Mouse (Mus musculus): ENCODE results near the gene Gm37240.

Gm37240 gene

GRCm38 (mm10) chr3:85043679-85044218 is 843.6 kb downstream of the Gm37240 start:
- no peak for DNase-seq (ENCODE audit: low spot score in 2 of 2)

- no peak for DNase-seq (ENCODE audit: low spot score in 2 of 2)
Observed at GRCm38 (mm10) chr3:85042126-85042525, 845.2 kb downstream of the Gm37240 start.

- DNase-seq (ENCODE audit: low spot score in 2 of 2), result no peak
Observed at GRCm38 (mm10) chr3:85029141-85029540, 858.2 kb downstream of the Gm37240 start.

- no peak for DNase-seq (ENCODE audit: low spot score in 2 of 2)
Observed at GRCm38 (mm10) chr3:85024817-85025705, 862.3 kb downstream of the Gm37240 start.

- DNase-seq (ENCODE audit: low spot score in 2 of 2), result no peak
Observed at GRCm38 (mm10) chr3:85024237-85024636, 863.1 kb downstream of the Gm37240 start.

- DNase-seq (ENCODE audit: low spot score in 2 of 2), result no peak
Observed at GRCm38 (mm10) chr3:85022800-85023199, 864.5 kb downstream of the Gm37240 start.

- DNase-seq (ENCODE audit: low spot score in 2 of 2), result no peak
Observed at GRCm38 (mm10) chr3:85021816-85022215, 865.5 kb downstream of the Gm37240 start.

- no peak for DNase-seq (ENCODE audit: low spot score in 2 of 2)
Observed at GRCm38 (mm10) chr3:85020137-85020536, 867.2 kb downstream of the Gm37240 start.

- DNase-seq (ENCODE audit: low spot score in 2 of 2), result no peak
Observed at GRCm38 (mm10) chr3:85015667-85016066, 871.7 kb downstream of the Gm37240 start.

GRCm38 (mm10) chr3:85012889-85013288 is 874.4 kb downstream of the Gm37240 start:
- DNase-seq (ENCODE audit: low spot score in 2 of 2), result no peak

- no peak for DNase-seq (ENCODE audit: low spot score in 2 of 2)
Observed at GRCm38 (mm10) chr3:85005257-85005656, 882.1 kb downstream of the Gm37240 start.

GRCm38 (mm10) chr3:84988880-84989279 is 898.4 kb downstream of the Gm37240 start:
- DNase-seq (ENCODE audit: low spot score in 2 of 2), result no peak

- DNase-seq (ENCODE audit: low spot score in 2 of 2), result no peak
Observed at GRCm38 (mm10) chr3:84985121-84985625, 902.1 kb downstream of the Gm37240 start.

GRCm38 (mm10) chr3:84982688-84983087 is 904.6 kb downstream of the Gm37240 start:
- DNase-seq (ENCODE audit: low spot score in 2 of 2), result no peak

GRCm38 (mm10) chr3:84980158-84980557 is 907.2 kb downstream of the Gm37240 start:
- DNase-seq (ENCODE audit: low spot score in 2 of 2), result no peak

- DNase-seq (ENCODE audit: low spot score in 2 of 2), result no peak
Observed at GRCm38 (mm10) chr3:84978676-84979075, 908.6 kb downstream of the Gm37240 start.

GRCm38 (mm10) chr3:84974193-84974592 is 913.1 kb downstream of the Gm37240 start:
- DNase-seq (ENCODE audit: low spot score in 2 of 2), result no peak

- no peak for DNase-seq (ENCODE audit: low spot score in 2 of 2)
Observed at GRCm38 (mm10) chr3:84972881-84973280, 914.4 kb downstream of the Gm37240 start.

GRCm38 (mm10) chr3:84971561-84971960 is 915.8 kb downstream of the Gm37240 start:
- DNase-seq (ENCODE audit: low spot score in 2 of 2), result no peak

- DNase-seq (ENCODE audit: low spot score in 2 of 2), result no peak
Observed at GRCm38 (mm10) chr3:84967364-84967763, 920.0 kb downstream of the Gm37240 start.

- DNase-seq (ENCODE audit: low spot score in 2 of 2), result no peak
Observed at GRCm38 (mm10) chr3:84965156-84965555, 922.2 kb downstream of the Gm37240 start.

GRCm38 (mm10) chr3:84955857-84956256 is 931.5 kb downstream of the Gm37240 start:
- DNase-seq (ENCODE audit: low spot score in 2 of 2), result no peak
